Mouse (Mus musculus) MEL (cell line): ENCODE results near the gene Atxn3. TPM values are rescaled to one million over a fixed set of nuclear protein-coding genes. Genes with fewer than 3 reads are reported as not detected.

ENCODE experiments used
- DNase-seq: peaks from one replicate; pipeline ENCODE4 v3.0.0; 2011; ENCODE audit warnings: low read depth, low spot score
- H3K27ac ChIP-seq: 2 replicates; pipeline ENCODE4 v1.5.1; 2012; ENCODE audit warnings: low read depth, mild to moderate bottlenecking, control low read depth, low read length, moderate library complexity; ENCODE audit not compliant: control insufficient read depth
- H3K27me3 ChIP-seq, 2 experiments: fragments of 150-350 bp in 1 of 2; sonication (generic) in 1 of 2; 2 replicates each; pipeline ENCODE4 v1.6.1; 2012; ENCODE audit warnings: low read length in 2 of 2, mild to moderate bottlenecking in 2 of 2, improper control_type of control experiment in 1 of 2, moderate library complexity in 1 of 2; ENCODE audit not compliant: insufficient read depth in 2 of 2, control insufficient read depth in 1 of 2
- H3K36me3 ChIP-seq, 2 experiments: 2 replicates each; pipeline ENCODE4 v1.6.1; 2012 to 2014; ENCODE audit warnings: low read length in 2 of 2, improper control_type of control experiment in 1 of 2, inconsistent platforms in 1 of 2, mild to moderate bottlenecking in 1 of 2; ENCODE audit not compliant: insufficient read depth in 2 of 2, control insufficient read depth in 1 of 2
- H3K4me1 ChIP-seq, 2 experiments: fragments of 150-350 bp in 1 of 2; sonication (generic) in 1 of 2; 2 replicates each; pipeline ENCODE4 v1.6.1; 2012; ENCODE audit warnings: low read length in 2 of 2, improper control_type of control experiment in 1 of 2, mild to moderate bottlenecking in 1 of 2; ENCODE audit not compliant: insufficient read depth in 2 of 2, control insufficient read depth in 1 of 2
- H3K4me3 ChIP-seq, 2 experiments: fragments of 150-350 bp in 1 of 2; sonication (generic) in 1 of 2; 2 replicates each; pipeline ENCODE4 v1.5.1; 2012; ENCODE audit warnings: low read depth in 2 of 2, low read length in 2 of 2, mild to moderate bottlenecking in 2 of 2, moderate library complexity in 2 of 2, control low read depth in 1 of 2, improper control_type of control experiment in 1 of 2; ENCODE audit not compliant: control insufficient read depth in 1 of 2, insufficient read depth in 1 of 2
- H3K79me2 ChIP-seq: 2 replicates; pipeline ENCODE4 v1.6.1; 2012; ENCODE audit warnings: mild to moderate bottlenecking, low read length, moderate library complexity; ENCODE audit not compliant: control insufficient read depth, poor library complexity, insufficient read depth
- H3K9ac ChIP-seq: 2 replicates; pipeline ENCODE4 v1.6.1; 2012; ENCODE audit warnings: low read depth, mild to moderate bottlenecking, control low read depth, low read length, moderate library complexity; ENCODE audit not compliant: control insufficient read depth, poor library complexity, severe bottlenecking
- H3K9me3 ChIP-seq: fragments of 150-350 bp; sonication (generic); replicated peaks from 2 replicates; pipeline ENCODE4 v1.6.1; 2012; ENCODE audit warnings: mild to moderate bottlenecking, low read length, improper control_type of control experiment, moderate library complexity; ENCODE audit not compliant: insufficient read depth
- BHLHE40 ChIP-seq: IDR thresholded peaks from 2 replicates; pipeline ENCODE4 v1.6.1; 2012; ENCODE audit warnings: low read depth, mild to moderate bottlenecking, inconsistent platforms, low read length, improper control_type of control experiment, borderline replicate concordance
- CHD1 ChIP-seq: IDR thresholded peaks from 2 replicates; pipeline ENCODE4 v1.6.1; 2012; ENCODE audit warnings: low read depth, mild to moderate bottlenecking, inconsistent platforms, low read length, improper control_type of control experiment
- CHD2 ChIP-seq: IDR thresholded peaks from 2 replicates; pipeline ENCODE4 v1.6.1; 2011; ENCODE audit warnings: low read length, improper control_type of control experiment
- CTCF ChIP-seq, 3 experiments: IDR thresholded peaks in 2 of 3; conservative IDR thresholded peaks in 1 of 3; 2 replicates each; pipeline ENCODE4 v1.5.1; 2011 to 2012; ENCODE audit warnings: low read length in 3 of 3, low read depth in 2 of 3, mild to moderate bottlenecking in 2 of 3, improper control_type of control experiment in 1 of 3, inconsistent platforms in 1 of 3, mixed read lengths in 1 of 3, moderate library complexity in 1 of 3; ENCODE audit not compliant: control insufficient read depth in 1 of 3, insufficient read depth in 1 of 3, poor library complexity in 1 of 3, severe bottlenecking in 1 of 3
- E2F4 ChIP-seq: IDR thresholded peaks from 2 replicates; pipeline ENCODE4 v1.6.1; 2011; ENCODE audit warnings: low read depth, low read length, improper control_type of control experiment, borderline replicate concordance
- GABPA ChIP-seq: IDR thresholded peaks from 2 replicates; pipeline ENCODE4 v1.6.1; 2012; ENCODE audit warnings: low read depth, mild to moderate bottlenecking, inconsistent platforms, low read length, improper control_type of control experiment, moderate library complexity
- GATA1 ChIP-seq: IDR thresholded peaks from 2 replicates; pipeline ENCODE4 v1.6.1; 2011; ENCODE audit warnings: low read depth, low read length, improper control_type of control experiment
- JUND ChIP-seq: IDR thresholded peaks from 2 replicates; pipeline ENCODE4 v1.6.1; 2011; ENCODE audit warnings: low read depth, mild to moderate bottlenecking, improper control_type of control experiment, low read length
- MAFK ChIP-seq: IDR thresholded peaks from 2 replicates; pipeline ENCODE4 v1.6.1; 2011; ENCODE audit warnings: low read depth, mild to moderate bottlenecking, low read length, improper control_type of control experiment, borderline replicate concordance
- MAX ChIP-seq: IDR thresholded peaks from 2 replicates; pipeline ENCODE4 v1.6.1; 2011; ENCODE audit warnings: low read length, improper control_type of control experiment
- MAZ ChIP-seq: IDR thresholded peaks from 2 replicates; pipeline ENCODE4 v1.6.1; 2012; ENCODE audit warnings: low read depth, mild to moderate bottlenecking, inconsistent platforms, low read length, improper control_type of control experiment
- MEF2A ChIP-seq: IDR thresholded peaks from 2 replicates; pipeline ENCODE4 v1.6.1; 2014; ENCODE audit warnings: low read depth, mild to moderate bottlenecking, inconsistent platforms, low read length, improper control_type of control experiment; ENCODE audit not compliant: poor library complexity, insufficient replicate concordance, severe bottlenecking; ENCODE audit errors: extremely low read depth
- MXI1 ChIP-seq: IDR thresholded peaks from 2 replicates; pipeline ENCODE4 v1.6.1; 2011; ENCODE audit warnings: mild to moderate bottlenecking, low read depth, low read length, improper control_type of control experiment
- MYB ChIP-seq: IDR thresholded peaks from 2 replicates; pipeline ENCODE4 v1.6.1; 2011; ENCODE audit warnings: mild to moderate bottlenecking, low read depth, low read length, improper control_type of control experiment
- MYC ChIP-seq: IDR thresholded peaks from 2 replicates; pipeline ENCODE4 v1.6.1; 2011; ENCODE audit warnings: low read depth, mild to moderate bottlenecking, low read length, improper control_type of control experiment, moderate library complexity
- RCOR1 ChIP-seq: IDR thresholded peaks from 2 replicates; pipeline ENCODE4 v1.6.1; 2012; ENCODE audit warnings: low read depth, mild to moderate bottlenecking, inconsistent platforms, low read length, improper control_type of control experiment
- SIN3A ChIP-seq: IDR thresholded peaks from 2 replicates; pipeline ENCODE4 v1.6.1; 2012; ENCODE audit warnings: low read length, improper control_type of control experiment, inconsistent platforms
- SMC3 ChIP-seq: IDR thresholded peaks from 2 replicates; pipeline ENCODE4 v1.6.1; 2011; ENCODE audit warnings: low read depth, low read length, improper control_type of control experiment
- TAL1 ChIP-seq: IDR thresholded peaks from 2 replicates; pipeline ENCODE4 v1.6.1; 2012; ENCODE audit warnings: mild to moderate bottlenecking, inconsistent platforms, low read length, moderate library complexity, mixed read lengths
- TBP ChIP-seq: IDR thresholded peaks from 2 replicates; pipeline ENCODE4 v1.8.0; 2011; ENCODE audit warnings: low read depth, low read length, improper control_type of control experiment
- TCF12 ChIP-seq: IDR thresholded peaks from 2 replicates; pipeline ENCODE4 v1.6.1; 2014; ENCODE audit warnings: low read depth, mild to moderate bottlenecking, inconsistent platforms, low read length, improper control_type of control experiment, moderate library complexity
- UBTF ChIP-seq: IDR thresholded peaks from 2 replicates; pipeline ENCODE4 v1.6.1; 2012; ENCODE audit warnings: low read depth, mild to moderate bottlenecking, inconsistent platforms, low read length, improper control_type of control experiment, moderate library complexity, borderline replicate concordance; ENCODE audit not compliant: insufficient read depth
- USF1 ChIP-seq: IDR thresholded peaks from 2 replicates; pipeline ENCODE4 v1.6.1; 2014; ENCODE audit warnings: low read depth, mild to moderate bottlenecking, inconsistent platforms, low read length, improper control_type of control experiment, moderate library complexity
- ZC3H11A ChIP-seq: IDR thresholded peaks from 2 replicates; pipeline ENCODE4 v1.6.1; 2012; ENCODE audit warnings: low read depth, mild to moderate bottlenecking, inconsistent platforms, low read length, improper control_type of control experiment
- ZKSCAN1 ChIP-seq: IDR thresholded peaks from 2 replicates; pipeline ENCODE4 v1.6.1; 2012; ENCODE audit warnings: low read depth, mild to moderate bottlenecking, inconsistent platforms, low read length, improper control_type of control experiment, moderate library complexity
- ZMIZ1 ChIP-seq: IDR thresholded peaks from 2 replicates; pipeline ENCODE4 v1.6.1; 2012; ENCODE audit warnings: low read depth, mild to moderate bottlenecking, inconsistent platforms, low read length, improper control_type of control experiment, moderate library complexity
- polyA plus RNA-seq, 2 experiments: library from polyadenylated mRNA; stranded (reverse) in 1 of 2; unstranded in 1 of 2; fragments of >175 nt in 1 of 2; fragments of >200 nt in 1 of 2; gene quantifications; 2 replicates each; pipeline versions ENCODE4 v1.2.1 to v1.2.4; 2012; ENCODE audit warnings: low replicate concordance in 2 of 2, low read depth in 1 of 2; ENCODE audit not compliant: insufficient read length in 2 of 2, insufficient read depth in 1 of 2, missing spikeins in 1 of 2
- total RNA-seq: library from RNA; depleted of rRNA; stranded (reverse); fragments of 300-350 nt; gene quantifications from 2 replicates; pipeline ENCODE4 v1.2.3, GENCODE M21; 2012

The Atxn3 gene
- total and polyA plus RNA-seq, 3 experiments = 21.8 to 400 (median 27.8) TPM

DNA sequence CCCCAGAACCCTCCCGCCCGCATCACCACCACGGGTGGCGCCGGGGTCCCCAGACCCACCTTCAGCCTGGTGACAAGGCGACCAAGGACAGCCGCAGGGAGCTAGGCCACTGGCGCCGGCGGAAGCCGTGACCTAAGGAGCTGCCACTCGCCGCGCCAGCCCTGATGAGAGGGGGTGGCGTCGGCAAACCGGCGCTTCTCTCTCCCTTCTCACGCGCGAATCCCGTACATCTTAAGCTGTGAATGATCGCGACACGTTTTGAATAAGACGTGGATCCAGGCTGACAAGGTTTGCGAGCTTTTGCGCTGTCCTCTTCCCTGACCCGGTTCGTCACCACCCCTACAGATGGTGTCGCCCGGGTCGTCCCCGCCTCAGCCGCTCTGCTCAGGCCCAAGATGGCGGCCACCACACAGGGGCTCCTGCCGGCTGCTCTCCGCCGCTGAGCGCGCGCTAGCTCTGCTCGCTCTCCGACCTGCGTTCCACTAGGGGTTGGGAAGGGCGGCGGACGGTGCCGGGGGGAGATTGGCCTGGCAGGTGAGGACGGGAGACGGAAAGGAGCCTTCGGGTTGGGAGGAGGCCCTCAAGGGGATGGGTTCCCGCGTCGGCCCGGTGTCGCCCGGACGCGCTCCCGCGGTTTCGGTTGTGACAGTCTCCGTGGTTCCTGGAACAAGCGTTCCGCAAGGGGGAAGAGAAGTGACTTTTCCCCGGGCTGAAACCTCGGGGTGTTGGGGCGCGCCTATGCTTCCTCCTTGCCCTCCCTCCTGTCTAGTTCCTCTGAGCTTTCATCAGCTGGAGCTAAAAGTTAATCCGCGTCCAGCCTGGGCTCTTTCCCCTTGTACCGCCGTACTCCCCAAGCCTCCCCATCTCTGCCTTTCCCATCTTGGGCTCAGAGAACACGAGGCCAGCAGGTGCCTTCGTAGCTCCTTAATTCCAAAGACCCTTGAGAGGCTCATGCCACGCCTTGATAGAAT, 17.8 kb upstream of the Atxn3 start, which contains the start of gene Cpsf2 (continued):
- TF ChIP-seq CHD1 (peak; percentile 99), SIN3A (peak; percentile 76; the same call in 1 of the 2 replicates), MYC (no peak)

DNA sequence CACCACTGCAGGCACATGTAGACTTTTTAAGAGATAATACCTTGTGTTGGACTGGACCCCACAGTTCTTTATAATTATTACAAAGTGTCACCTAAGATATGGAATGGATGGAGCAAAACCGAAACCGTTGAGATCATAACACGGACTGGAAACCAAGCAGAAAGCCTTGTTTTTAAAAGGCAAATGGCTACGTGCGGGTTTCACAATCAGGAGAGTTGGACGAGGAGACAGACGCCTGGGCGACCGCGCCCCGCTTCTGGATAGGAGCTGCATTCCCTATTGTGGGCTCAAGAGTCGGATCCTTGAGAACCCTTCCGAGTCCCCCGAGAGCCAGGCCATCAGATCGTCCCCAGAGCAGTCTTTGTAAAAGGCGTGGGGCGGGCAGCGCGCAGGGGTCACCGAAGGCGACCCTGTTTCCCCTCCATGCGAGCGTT, 17.1 kb upstream of the Atxn3 start:
- peaks cover 63% of the 10 kb centered on the region for H3K79me2 ChIP-seq
- peak overlapping the region; percentile 100 for H3K27ac ChIP-seq
- H3K4me3 ChIP-seq = peak overlapping the region; percentile 79 to 92
- H3K9ac ChIP-seq = peak overlapping the region; percentile 96
- no peak for TF ChIP-seq MAFK
- TF ChIP-seq TAL1 = no peak
- no peak for TF ChIP-seq E2F4
- no peak for TF ChIP-seq USF1
- TF ChIP-seq MYC = no peak; the same call in 1 of the 2 replicates
- TF ChIP-seq TBP = peak; percentile 31; the same call in 1 of the 2 replicates
- no peak for TF ChIP-seq UBTF
- TF ChIP-seq SIN3A = no peak; the same call in 1 of the 2 replicates
- no peak for TF ChIP-seq SMC3
- TF ChIP-seq GATA1 = no peak
- TF ChIP-seq BHLHE40 = no peak
- no peak for TF ChIP-seq CHD2
- no peak for TF ChIP-seq TCF12
- peak; percentile 66; the same call in 1 of the 2 replicates for TF ChIP-seq MXI1
- no peak for TF ChIP-seq JUND
- no peak for TF ChIP-seq ZMIZ1
- TF ChIP-seq RCOR1 = no peak
- TF ChIP-seq MAZ = no peak
- TF ChIP-seq GABPA = no peak
- TF ChIP-seq MYB = no peak
- no peak for TF ChIP-seq ZC3H11A
- TF ChIP-seq ZKSCAN1 = no peak
- no peak for TF ChIP-seq MEF2A
- no peak for TF ChIP-seq CTCF (IDR thresholded peaks at IDR 0.05 in 2 of 3, conservative IDR thresholded peaks at IDR 0.05 in 1 of 3; ENCODE audit: control insufficient read depth in 1 of 3, insufficient read depth in 1 of 3, low read depth in 2 of 3, low read length in 3 of 3, poor library complexity in 1 of 3, severe bottlenecking in 1 of 3)
- TF ChIP-seq MAX = 0 out of 2 replicates have a peak, but pooled peaks have one; percentile 45
- TF ChIP-seq, all 39 proteins: peak for 3
- Histone ChIP-seq H3K4me1 (peaks cover 8 to 36% of the 10 kb centered on the region in 2 experiments), H3K9me3 (no peaks in the 10 kb centered on the region), H3K36me3 (peaks cover 0 to 50% of the 10 kb centered on the region in 2 experiments; a peak in 2 of 4 replicates), H3K27me3 (no peaks in the 10 kb centered on the region)
- DNase-seq = no peak
